Mouse (Mus musculus): ENCODE results near the gene Frat1. TPM values are rescaled to one million over a fixed set of nuclear protein-coding genes. Genes with fewer than 3 reads are reported as not detected.
A peak's percentile ranks its signal among the peaks of the same experiment; 100 is the strongest.

Gene Frat1
- polyA plus RNA-seq, 1 experiment from 2014 or later: 12.3 TPM

GRCm38 (mm10) chr19:41835816-41836215, 6.0 kb downstream of the Frat1 start:
- no peak overlapping the region; the same call in 1 of the 2 replicates for H3K27ac ChIP-seq
- 0 out of 2 replicates have a peak, but pooled peaks cover 4% of the 10 kb centered on the region for H3K27me3 ChIP-seq (replicated peaks)
- peak overlapping the region; percentile 19; the same call in 1 of the 2 replicates for H3K4me2 ChIP-seq
- peaks cover 21% of the 10 kb centered on the region; the same call in 1 of the 2 replicates for H3K4me1 ChIP-seq
- no peaks in the 10 kb centered on the region for H3K36me3 ChIP-seq
- no peaks in the 10 kb centered on the region for H3K9me3 ChIP-seq
- no peak overlapping the region for H3K4me3 ChIP-seq (replicated peaks)
- WGBS: 3% methylated on average over 6 of the region's 6 CpGs
- H3K9ac ChIP-seq: no peak overlapping the region
- peak; percentile 84 for ATAC-seq (ENCODE audit: insufficient read depth, low FRiP score, low read depth)

GRCm38 (mm10) chr19:41836719-41837118, 6.9 kb downstream of the Frat1 start:
- Histone ChIP-seq H3K4me1 (peaks cover 13% of the 10 kb centered on the region; the same call in 1 of the 2 replicates), H3K9me3 (no peaks in the 10 kb centered on the region), H3K27ac (peak overlapping the region; percentile 80; the same call in 1 of the 2 replicates), H3K4me2 (no peak overlapping the region), H3K27me3 (replicated peaks) (0 out of 2 replicates have a peak, but pooled peaks cover 4% of the 10 kb centered on the region), H3K9ac (no peak overlapping the region), H3K36me3 (no peaks in the 10 kb centered on the region), H3K4me3 (replicated peaks) (no peak overlapping the region)
- 46% methylated on average over 3 of the region's 3 CpGs for WGBS
- ATAC-seq (ENCODE audit: insufficient read depth, low FRiP score, low read depth): no peak

DNA sequence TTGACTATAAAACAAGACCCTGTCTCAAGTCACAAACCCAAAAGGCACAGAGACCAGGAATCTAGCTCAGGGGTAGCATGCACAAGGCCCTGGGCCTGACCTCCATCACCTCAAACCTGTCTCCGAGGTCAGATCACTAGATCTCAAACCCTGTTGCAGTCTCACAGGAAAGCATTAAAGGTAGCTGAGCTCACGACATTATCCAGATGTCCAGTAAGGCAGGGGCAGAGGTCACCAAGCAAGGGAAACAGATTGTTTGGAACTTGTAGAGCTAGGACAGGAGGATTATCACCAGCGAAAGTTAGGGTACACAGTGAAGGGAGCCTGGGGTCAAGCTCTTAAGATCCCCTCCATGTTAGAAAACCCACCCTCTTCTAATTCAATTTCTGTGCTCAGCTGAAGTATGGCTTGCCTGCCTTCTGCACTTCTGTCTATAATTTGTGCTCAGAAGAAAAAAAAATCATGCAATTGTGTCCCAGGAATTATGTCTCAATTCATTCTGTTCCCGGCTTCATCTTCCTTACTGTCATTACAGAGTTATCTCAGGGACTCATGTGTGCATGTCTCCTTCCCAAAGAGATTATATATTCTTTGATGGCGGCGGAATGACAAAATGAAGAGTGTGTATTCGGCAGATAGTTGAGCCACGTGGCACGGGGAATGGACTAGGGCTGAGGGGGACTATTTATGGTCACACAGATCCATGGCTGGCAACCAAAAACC, 7.6 kb downstream of the Frat1 start:
- Histone ChIP-seq H3K27me3 (replicated peaks) (0 out of 2 replicates have a peak, but pooled peaks cover 4% of the 10 kb centered on the region), H3K9me3 (no peaks in the 10 kb centered on the region), H3K4me1 (peaks cover 9% of the 10 kb centered on the region; the same call in 1 of the 2 replicates), H3K36me3 (no peaks in the 10 kb centered on the region), H3K4me3 (replicated peaks) (no peak overlapping the region), H3K4me2 (peak overlapping the region; percentile 37), H3K27ac (peak overlapping the region; percentile 80), H3K9ac (no peak overlapping the region)
- peak; percentile 28; the same call in 1 of the 2 replicates for ATAC-seq (ENCODE audit: insufficient read depth, low FRiP score, low read depth)
- WGBS: 39% methylated on average over 9 of the region's 9 CpGs

GRCm38 (mm10) chr19:41837917-41838261, 8.1 kb downstream of the Frat1 start:
- peak; percentile 59 for ATAC-seq (ENCODE audit: insufficient read depth, low FRiP score, low read depth)
- no peak overlapping the region for H3K9ac ChIP-seq

GRCm38 (mm10) chr19:41838808-41839207, 9.0 kb downstream of the Frat1 start:
- peaks cover 9% of the 10 kb centered on the region; the same call in 1 of the 2 replicates for H3K4me1 ChIP-seq
- 20% methylated on average over 6 of the region's 6 CpGs for WGBS
- no peak overlapping the region for H3K4me3 ChIP-seq (replicated peaks)
- H3K36me3 ChIP-seq: no peaks in the 10 kb centered on the region
- H3K9ac ChIP-seq: no peak overlapping the region
- peak; percentile 8; the same call in 1 of the 2 replicates for ATAC-seq (ENCODE audit: insufficient read depth, low FRiP score, low read depth)
- no peaks in the 10 kb centered on the region for H3K27me3 ChIP-seq (replicated peaks)
- H3K4me2 ChIP-seq: peak overlapping the region; percentile 37; the same call in 1 of the 2 replicates
- peak overlapping the region; percentile 80 for H3K27ac ChIP-seq
- no peaks in the 10 kb centered on the region for H3K9me3 ChIP-seq

More at GRCm38 (mm10) chr19:41837917-41838261, 8.1 kb downstream of the Frat1 start:
- peak overlapping the region; percentile 37 for H3K4me2 ChIP-seq
- 36% methylated on average over 4 of the region's 4 CpGs for WGBS
- H3K27ac ChIP-seq: peak overlapping the region; percentile 80
- H3K4me3 ChIP-seq (replicated peaks): no peak overlapping the region
- H3K36me3 ChIP-seq: no peaks in the 10 kb centered on the region
- no peaks in the 10 kb centered on the region for H3K9me3 ChIP-seq
- H3K4me1 ChIP-seq: peaks cover 9% of the 10 kb centered on the region; the same call in 1 of the 2 replicates
- 0 out of 2 replicates have a peak, but pooled peaks cover 3% of the 10 kb centered on the region for H3K27me3 ChIP-seq (replicated peaks)

DNA sequence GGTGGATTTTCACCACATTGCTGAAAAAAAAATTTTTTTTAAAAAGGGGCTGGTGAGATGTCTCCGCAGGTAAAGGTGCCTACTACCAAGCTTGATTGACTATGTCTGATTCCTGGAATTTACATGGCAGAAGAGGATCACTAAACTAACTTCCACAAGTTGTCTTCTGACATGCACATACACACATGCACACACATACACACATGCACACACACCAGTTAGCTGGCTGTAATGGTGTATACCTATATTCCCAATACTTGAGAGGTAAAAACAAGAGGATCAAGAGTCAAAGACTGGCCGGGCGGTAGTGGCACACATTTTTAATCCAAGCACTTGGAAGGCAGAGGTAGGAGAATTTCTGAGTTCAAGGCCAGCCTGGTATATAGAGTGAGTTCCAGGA, 9.9 kb downstream of the Frat1 start:
- no peak overlapping the region for H3K9ac ChIP-seq
- no peaks in the 10 kb centered on the region for H3K36me3 ChIP-seq
- H3K9me3 ChIP-seq: no peaks in the 10 kb centered on the region
- H3K27me3 ChIP-seq (replicated peaks): no peaks in the 10 kb centered on the region
- peaks cover 9% of the 10 kb centered on the region; the same call in 1 of the 2 replicates for H3K4me1 ChIP-seq
- 91% methylated on average over 3 of the region's 3 CpGs for WGBS
- no peak overlapping the region for H3K4me2 ChIP-seq
- H3K4me3 ChIP-seq (replicated peaks): no peak overlapping the region
- no peak for ATAC-seq (ENCODE audit: insufficient read depth, low FRiP score, low read depth)
- H3K27ac ChIP-seq: peak overlapping the region; percentile 3; the same call in 1 of the 2 replicates

- 74% methylated on average over 7 of the region's 7 CpGs for WGBS
- no peak overlapping the region for H3K27ac ChIP-seq
- peaks cover 8% of the 10 kb centered on the region for H3K4me1 ChIP-seq
- H3K4me3 ChIP-seq (replicated peaks): no peak overlapping the region
- no peak for ATAC-seq (ENCODE audit: insufficient read depth, low FRiP score, low read depth)
- H3K9ac ChIP-seq: no peak overlapping the region
- no peaks in the 10 kb centered on the region for H3K27me3 ChIP-seq (replicated peaks)
- H3K36me3 ChIP-seq: no peaks in the 10 kb centered on the region
- H3K9me3 ChIP-seq: no peaks in the 10 kb centered on the region
- no peak overlapping the region for H3K4me2 ChIP-seq
Observed at GRCm38 (mm10) chr19:41841105-41841750, 11.5 kb downstream of the Frat1 start.

GRCm38 (mm10) chr19:41842196-41842595, 12.4 kb downstream of the Frat1 start:
- Histone ChIP-seq H3K27me3 (replicated peaks) (no peaks in the 10 kb centered on the region), H3K9ac (no peak overlapping the region), H3K4me1 (peaks cover 11% of the 10 kb centered on the region), H3K9me3 (no peaks in the 10 kb centered on the region), H3K36me3 (no peaks in the 10 kb centered on the region), H3K4me3 (replicated peaks) (no peak overlapping the region), H3K4me2 (no peak overlapping the region), H3K27ac (no peak overlapping the region)
- no peak for ATAC-seq (ENCODE audit: insufficient read depth, low FRiP score, low read depth)
- 78% methylated on average over 4 of the region's 4 CpGs for WGBS

- no peak overlapping the region for H3K9ac ChIP-seq
- H3K4me3 ChIP-seq (replicated peaks): no peak overlapping the region
- H3K27ac ChIP-seq: no peak overlapping the region
- ATAC-seq (ENCODE audit: insufficient read depth, low FRiP score, low read depth): no peak
- no peak overlapping the region for H3K4me2 ChIP-seq
- WGBS: 78% methylated on average over 4 of the region's 4 CpGs
- H3K4me1 ChIP-seq: peaks cover 8% of the 10 kb centered on the region; the same call in 1 of the 2 replicates
- H3K36me3 ChIP-seq: no peaks in the 10 kb centered on the region
- no peaks in the 10 kb centered on the region for H3K27me3 ChIP-seq (replicated peaks)
- H3K9me3 ChIP-seq: no peaks in the 10 kb centered on the region
Observed at GRCm38 (mm10) chr19:41842706-41843105, 12.9 kb downstream of the Frat1 start.

DNA sequence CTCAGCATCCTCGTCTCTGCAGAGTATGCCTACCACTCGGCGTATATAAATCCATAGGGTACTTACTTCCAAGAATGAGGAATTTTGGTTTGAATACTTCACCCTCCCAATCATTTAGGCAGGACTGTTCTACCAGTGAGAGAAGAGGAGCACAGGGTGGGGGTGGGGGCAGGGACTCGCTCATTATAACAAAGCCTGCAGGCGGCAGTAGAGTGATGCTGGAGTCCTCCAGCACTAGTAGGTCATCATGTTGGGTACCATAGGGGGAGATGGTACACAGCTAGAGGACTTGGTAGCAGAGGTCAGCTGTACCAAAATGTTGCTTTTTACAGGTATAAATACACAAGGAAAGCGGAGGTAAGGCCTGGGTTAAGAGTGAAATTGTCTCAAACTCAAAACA, 14.6 kb downstream of the Frat1 start:
- Histone ChIP-seq H3K9me3 (no peaks in the 10 kb centered on the region), H3K36me3 (no peaks in the 10 kb centered on the region), H3K27me3 (replicated peaks) (no peaks in the 10 kb centered on the region), H3K27ac (no peak overlapping the region), H3K9ac (no peak overlapping the region), H3K4me2 (no peak overlapping the region), H3K4me3 (replicated peaks) (no peak overlapping the region), H3K4me1 (peaks cover 8% of the 10 kb centered on the region; the same call in 1 of the 2 replicates)
- no peak for ATAC-seq (ENCODE audit: insufficient read depth, low FRiP score, low read depth)
- 87% methylated on average over 6 of the region's 6 CpGs for WGBS

GRCm38 (mm10) chr19:41846366-41847090, 16.8 kb downstream of the Frat1 start:
- H3K4me2 ChIP-seq: peak overlapping the region; percentile 99
- H3K4me1 ChIP-seq: peaks cover 13% of the 10 kb centered on the region
- no peaks in the 10 kb centered on the region for H3K9me3 ChIP-seq
- 13% methylated on average over 21 of the region's 21 CpGs for WGBS
- peak overlapping the region; percentile 79 for H3K4me3 ChIP-seq (replicated peaks)
- H3K27me3 ChIP-seq (replicated peaks): no peaks in the 10 kb centered on the region
- peak overlapping the region; percentile 74; the same call in 1 of the 2 replicates for H3K9ac ChIP-seq
- H3K27ac ChIP-seq: peak overlapping the region; percentile 93; the same call in 1 of the 2 replicates
- no peaks in the 10 kb centered on the region for H3K36me3 ChIP-seq
- no peak for ATAC-seq (ENCODE audit: insufficient read depth, low FRiP score, low read depth)

All from stomach, embryonic 15.5 days (tissue).